Mouse (Mus musculus) mouse trophoblast stem cell (cell line): ENCODE results near the gene Amelx.

Source experiments
- in situ Hi-C, 2 experiments: fragments of 300-500 bp; cut with MseI, MboI; formaldehyde crosslinking; loops; 2 replicates in 1 of 2; 3 replicates in 1 of 2; pipeline ENCODE4 v1.15.1; 2025

Amelx gene

DNA sequence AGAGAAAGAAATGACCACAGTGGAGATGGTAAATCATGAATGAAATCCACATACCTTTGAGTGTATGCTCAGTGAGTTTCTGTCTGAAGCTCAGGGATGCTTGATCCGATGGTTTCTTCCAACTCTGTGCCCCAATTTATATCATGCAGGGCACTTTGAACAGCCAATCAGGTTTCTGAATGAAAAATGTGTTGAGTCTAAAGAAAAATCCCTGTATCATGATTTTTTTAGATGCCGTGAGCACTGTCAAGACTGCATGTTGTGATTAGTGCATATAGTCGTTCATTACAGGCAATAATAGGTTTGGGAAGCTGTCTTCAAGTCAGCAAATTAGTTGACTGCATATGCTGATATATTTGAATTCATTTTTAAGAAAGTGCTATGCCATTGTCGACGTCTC, at the start of gene Amelx:
TSS of gene Amelx (minus strand) at position 101 of the 400 bp plus-strand sequence.
- in situ Hi-C loops: no loop called here

DNA sequence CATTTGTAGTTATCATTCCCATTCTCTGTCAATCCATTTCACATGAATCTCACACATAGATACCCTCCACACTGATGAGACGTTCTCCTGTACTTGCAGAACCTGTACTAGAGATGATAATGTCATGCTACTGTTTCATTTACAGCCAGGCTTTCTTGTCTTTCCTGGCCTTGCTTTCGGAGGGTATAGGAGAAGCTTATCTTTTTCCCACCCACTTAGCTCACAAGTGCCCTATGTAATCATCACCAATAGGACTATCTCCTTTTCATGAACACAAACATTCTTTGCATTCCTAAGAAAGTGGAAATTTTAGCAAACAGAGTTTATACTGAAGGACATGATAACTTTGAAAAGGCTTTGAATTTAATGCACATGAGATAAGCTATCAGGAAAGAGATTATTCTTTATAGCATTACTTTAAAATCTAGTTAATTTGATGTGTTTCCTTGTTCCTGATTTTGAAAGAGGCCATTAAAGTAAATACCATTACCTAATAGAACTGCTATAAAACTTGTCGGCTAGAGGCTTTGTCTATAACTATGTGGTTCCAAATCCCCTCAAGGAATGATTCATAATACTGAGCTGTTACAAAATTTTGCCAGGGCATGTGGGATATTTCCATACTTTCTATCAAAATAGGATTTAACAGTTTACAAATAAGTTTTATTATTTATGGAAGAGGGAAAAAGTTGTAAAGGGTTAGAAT, 35.5 kb upstream of the Amelx start:
- in situ Hi-C loops: no loop called here

DNA sequence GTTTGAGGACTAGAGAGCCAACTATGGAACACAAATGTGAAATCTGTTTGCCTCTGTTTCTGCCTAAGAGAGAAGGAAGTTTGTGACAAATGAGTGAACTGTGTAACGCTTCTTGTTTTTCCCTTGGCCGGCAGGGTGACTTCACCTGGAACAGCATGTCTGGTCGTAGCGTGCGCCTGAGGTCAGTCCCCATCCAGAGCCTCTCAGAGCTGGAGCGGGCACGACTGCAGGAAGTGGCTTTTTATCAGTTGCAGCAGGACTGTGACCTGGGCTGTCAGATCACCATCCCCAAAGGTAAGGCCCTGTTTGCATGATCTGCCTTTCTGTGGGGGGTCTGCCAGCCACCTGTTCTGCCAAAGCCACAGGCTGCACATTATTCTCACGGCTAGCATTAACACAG, 33.1 kb upstream of the Amelx start:
- in situ Hi-C loops: no loop called here

DNA sequence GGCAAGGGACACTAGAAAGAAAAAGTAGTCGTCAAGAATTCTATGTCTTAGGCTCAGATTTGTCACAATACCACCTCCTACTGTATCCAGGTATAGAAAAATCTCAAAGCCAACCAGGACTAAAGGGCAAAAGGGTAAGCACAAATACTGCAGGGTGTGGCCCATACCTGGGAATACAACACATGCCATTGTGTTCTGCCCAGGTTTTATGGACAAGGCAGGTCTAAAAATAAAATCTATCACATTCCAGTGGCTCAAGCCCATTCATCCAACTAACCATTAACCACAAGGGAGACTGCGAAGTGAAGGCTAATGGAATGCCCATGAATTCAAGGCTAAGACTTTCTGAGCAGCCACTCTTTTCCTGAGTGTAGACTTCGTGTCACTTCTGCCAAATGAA, 23.0 kb upstream of the Amelx start:
- in situ Hi-C loops: no loop called here

DNA sequence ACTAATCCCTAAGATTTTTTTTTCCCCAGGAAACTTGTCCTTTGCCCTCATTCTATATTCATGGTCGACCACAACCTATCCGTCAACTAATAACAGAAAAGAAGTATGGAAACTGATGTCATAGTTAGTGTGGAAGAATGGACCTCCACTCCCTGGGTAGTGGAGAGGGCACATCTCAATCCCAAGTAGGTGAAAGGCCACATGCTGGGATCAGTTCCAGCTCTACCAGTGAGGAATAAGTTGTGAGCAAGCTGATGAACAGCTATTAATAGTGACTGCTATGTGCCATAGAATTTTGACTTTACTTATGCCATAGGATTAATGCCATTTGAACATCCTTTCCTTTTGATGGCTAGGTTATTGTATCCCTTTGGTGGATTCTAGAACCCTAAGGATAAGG, 8.4 kb downstream of the Amelx start:
- in situ Hi-C loops: no loop called here

DNA sequence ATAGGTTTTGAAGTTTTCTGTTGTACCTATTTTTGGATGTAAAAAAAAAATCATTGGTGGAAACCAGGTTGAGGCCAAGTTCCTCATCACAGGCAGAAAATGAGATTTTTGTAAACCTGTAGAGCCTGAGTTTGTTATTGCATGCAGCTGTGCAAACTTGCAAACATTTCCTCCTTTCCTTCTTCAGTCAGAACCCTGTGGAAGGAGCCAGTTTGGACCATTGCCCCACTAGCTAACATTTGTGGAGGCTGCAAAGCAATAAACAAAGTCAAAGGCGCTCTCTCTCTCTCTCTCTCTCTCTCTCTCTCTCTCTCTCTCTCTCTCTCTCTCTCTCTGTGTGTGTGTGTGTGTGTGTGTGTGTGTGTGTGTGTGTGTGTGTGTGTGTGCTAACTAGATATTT, 13.2 kb downstream of the Amelx start:
- in situ Hi-C loops: no loop called here

DNA sequence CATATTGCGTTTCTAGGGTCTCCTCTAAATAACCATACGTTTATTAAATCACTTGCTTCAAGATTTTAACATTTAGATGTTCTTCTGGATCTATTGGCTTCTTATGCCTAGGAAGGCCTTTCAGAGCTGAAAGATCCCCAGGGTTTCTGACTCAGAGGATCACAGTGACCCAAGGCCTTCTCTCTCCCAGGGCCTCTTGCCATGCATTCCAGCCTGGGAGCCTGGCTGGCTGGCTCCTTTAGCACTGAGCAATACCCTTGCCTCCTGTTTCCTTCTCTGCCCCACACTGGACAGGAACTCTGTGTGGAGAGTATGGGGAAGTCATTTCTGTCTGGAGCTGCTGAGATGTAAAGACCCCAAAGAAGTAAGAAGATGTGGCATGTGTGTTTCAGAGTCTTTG, 16.0 kb downstream of the Amelx start:
- in situ Hi-C loops: no loop called here

DNA sequence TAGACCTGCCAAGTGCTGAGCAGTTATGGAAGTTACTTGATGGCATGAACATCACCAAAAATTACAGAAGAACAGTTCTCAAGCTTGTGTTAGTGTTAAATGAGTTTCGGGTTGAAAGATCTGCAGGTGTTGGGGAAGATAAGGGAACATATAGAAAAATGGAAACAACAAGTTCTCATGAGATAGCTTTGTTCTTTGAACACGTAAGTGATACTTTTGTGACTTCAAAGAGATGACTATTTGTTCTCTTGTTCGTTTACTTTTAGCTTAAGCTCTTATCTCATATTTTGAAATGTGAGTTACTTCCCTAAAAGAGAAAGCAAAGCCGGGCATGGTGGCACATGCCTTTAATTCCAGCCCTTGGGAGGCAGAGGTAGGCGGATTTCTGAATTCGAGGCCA, 28.6 kb downstream of the Amelx start:
- in situ Hi-C loops: no loop called here

DNA sequence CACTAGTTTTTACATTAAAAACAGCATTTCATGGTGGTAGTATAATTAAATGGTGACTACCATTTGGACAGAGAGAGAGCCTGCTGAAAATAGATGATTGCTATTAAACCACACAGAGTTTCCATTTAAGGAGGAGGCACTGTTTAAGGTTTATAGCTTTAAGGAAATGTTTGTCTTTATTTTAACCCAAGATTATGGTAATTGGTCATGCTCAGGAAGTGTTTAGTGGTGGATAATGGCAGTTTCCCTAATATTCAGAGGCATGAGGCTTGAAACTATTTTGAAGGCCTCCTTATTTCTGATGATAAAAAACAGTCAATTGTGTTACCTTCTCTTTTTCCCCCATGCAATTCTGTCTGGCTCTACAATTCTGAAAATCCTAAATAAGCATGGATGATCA, 33.2 kb downstream of the Amelx start:
- in situ Hi-C loops: no loop called here

DNA sequence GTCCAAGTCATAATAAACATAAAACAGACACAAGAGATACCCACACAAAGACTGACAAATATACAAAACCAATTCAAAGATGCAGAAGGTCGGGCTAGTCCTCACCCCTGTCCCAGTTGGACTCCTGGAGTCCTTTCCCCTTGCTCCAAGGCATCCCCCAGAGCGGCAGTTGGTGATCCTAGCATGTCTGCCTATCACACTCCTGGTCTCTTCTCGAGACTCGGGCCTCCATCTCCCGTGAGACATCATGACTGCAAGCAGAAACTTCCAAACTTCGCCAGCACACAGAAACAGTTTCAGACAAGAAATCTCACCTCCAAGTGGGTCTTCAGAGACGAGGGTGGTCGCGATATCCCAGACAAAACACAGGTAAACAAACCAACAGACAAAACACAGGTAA, 46.5 kb downstream of the Amelx start:
- in situ Hi-C loops: no loop called here

DNA sequence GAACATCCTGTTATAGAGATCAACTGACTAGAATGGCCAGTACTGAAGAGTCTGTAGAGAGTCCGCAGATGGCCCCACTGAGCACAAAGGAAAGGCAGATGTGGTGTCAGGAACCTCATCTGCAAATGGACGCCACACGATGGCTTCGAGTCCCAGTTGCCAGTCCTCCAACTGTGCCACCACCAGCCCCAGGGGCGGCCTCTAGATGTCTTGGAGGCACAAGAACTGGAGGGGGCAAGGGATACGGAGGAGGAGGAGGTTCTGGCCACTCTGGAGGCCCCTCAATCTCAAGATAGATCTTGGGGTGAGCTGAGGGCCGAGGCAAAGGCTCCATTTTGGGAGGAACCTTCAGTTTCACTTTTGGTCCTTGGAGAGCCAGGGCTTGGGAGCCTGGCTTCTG, 47.2 kb downstream of the Amelx start:
- in situ Hi-C loops: no loop called here
